Mouse (Mus musculus) macrophage (primary cell): ENCODE results near the gene Ralgds. TPM values are rescaled to one million over a fixed set of nuclear protein-coding genes. Genes with fewer than 3 reads are reported as not detected.
A peak's percentile ranks its signal among the peaks of the same experiment; 100 is the strongest.
"Not testable (repeated sequence)": the region's sequence is repeated elsewhere in the genome, so short reads cannot be mapped to it uniquely, and the experiment has no call there.

Experiments used
- H3K27ac ChIP-seq: fragments of 350-480 bp; formaldehyde crosslinking; 2 replicates; pipeline ENCODE4 v1.9.0; 2021
- H3K36me3 ChIP-seq: fragments of 350-480 bp; formaldehyde crosslinking; 2 replicates; pipeline ENCODE4 v1.9.0; 2021; ENCODE audit errors: inconsistent target
- H3K4me3 ChIP-seq: fragments of 350-480 bp; formaldehyde crosslinking; 2 replicates; pipeline ENCODE4 v1.9.0; 2021; ENCODE audit errors: inconsistent target
- H3K79me2 ChIP-seq: fragments of 350-480 bp; formaldehyde crosslinking; 2 replicates; pipeline ENCODE4 v1.9.0; 2021; ENCODE audit errors: inconsistent target
- WGBS: methylation state at CpG from one replicate; pipeline ENCODE4 v1.1.7; 2026; ENCODE audit warnings: inconsistent platforms; ENCODE audit not compliant: missing documents; 5-methylcytosine and 5-hydroxymethylcytosine counted together
- polyA plus RNA-seq: library from polyadenylated mRNA; stranded (reverse); fragments of 250-400 nt; gene quantifications from 3 replicates; pipeline ENCODE4 v1.2.4, GENCODE M21; 2018; ENCODE audit warnings: inconsistent platforms

Gene Ralgds
- polyA plus RNA-seq, 1 experiment from 2014 or later: 47.0 TPM

DNA sequence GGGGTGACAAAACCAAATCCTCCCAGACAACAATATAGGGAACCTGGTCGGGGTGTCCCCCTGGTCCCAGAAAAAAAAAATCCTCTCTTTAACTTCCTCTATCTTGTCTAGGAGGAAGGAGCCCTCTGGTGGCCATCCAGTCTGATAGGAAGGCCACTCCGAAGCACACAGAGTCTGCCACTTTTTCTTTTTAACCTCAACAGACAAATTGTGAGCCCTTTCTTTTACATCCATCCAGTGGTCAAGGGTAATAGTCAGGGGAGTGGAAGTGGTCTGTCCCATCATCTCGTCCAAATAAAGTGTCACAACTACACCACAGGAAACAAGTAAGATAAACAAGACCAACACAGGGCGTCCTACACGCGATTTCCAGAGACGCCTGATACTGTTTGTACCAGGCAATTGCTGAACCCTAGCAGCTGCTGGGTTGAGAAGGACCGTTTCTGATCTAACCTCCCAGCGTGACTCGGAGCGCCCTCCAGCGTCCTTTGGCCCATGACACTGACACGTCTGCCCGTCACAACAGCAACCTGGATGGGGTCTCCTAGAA lies 17.6 kb upstream of the Ralgds start:
- Histone ChIP-seq H3K27ac (no peak overlapping the region), H3K36me3 (no peaks in the 10 kb centered on the region), H3K79me2 (no peaks in the 10 kb centered on the region), H3K4me3 (no peak overlapping the region)
- 63% methylated on average over 14 of the region's 14 CpGs for WGBS

DNA sequence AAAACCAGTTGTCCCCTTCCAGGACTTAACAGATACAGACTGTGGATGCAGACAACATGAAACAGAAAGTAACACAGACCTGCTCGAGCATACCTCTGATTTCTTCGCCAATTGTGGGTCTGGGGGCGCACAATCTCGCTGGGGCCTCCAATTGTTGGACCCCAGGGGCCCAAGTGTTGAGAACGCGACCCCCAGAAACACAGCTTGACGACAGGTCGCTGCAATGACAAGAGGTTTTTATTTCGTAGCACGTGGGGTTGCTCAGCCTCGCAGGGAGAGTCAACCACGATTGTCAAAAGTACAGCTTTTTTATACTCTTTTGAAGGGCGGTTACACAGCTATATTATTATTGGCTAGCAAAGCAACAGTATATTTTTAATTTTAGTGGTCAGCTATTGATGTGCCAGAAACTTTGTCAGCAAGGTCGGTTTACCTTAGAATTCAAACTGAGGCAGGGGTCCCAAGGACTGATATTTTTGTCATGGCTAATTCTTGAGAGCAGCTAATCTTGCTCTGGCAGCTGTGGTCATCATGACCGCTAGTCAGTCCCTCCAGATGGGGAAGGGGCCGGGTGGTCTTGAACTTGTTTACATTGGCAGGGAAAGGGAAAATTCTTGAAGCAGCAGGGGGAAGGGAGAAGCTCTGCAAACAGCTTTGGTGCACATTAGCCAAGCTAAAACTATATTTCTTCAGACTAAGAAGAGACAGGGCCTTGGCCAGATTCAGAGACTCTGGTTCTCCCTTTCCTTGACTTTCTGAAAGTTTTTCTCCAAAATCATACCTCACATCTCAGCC lies 16.9 kb upstream of the Ralgds start:
- 91% methylated on average over 16 of the region's 16 CpGs for WGBS
- Histone ChIP-seq H3K36me3 (no peaks in the 10 kb centered on the region), H3K79me2 (no peaks in the 10 kb centered on the region)

DNA sequence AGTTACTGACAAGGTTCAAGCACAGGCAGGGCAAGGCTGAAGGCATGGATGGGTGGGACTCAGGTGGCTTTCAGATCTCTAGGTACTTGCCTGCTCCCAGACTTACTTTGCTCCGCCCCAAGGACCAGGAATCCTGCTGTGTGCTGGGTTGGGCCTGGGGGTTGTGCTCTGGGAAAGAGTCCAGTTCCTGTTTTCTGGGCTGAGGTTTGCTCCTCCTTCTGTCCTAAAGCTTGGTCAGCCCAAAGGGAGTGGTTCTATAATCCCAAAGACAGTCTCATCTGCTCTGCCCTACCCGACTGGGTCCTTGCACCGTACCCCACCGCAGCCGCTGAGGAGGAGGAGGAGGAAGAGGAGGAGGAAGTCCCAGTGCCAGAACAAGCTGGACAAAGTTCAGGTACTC lies 16.3 kb upstream of the Ralgds start, which contains the start of gene Gbgt1:
Gene Gbgt1, plus strand, starts transcription at position 221 of the 400 bp plus-strand sequence.
- WGBS: 71% methylated on average over 5 of the region's 5 CpGs
- Histone ChIP-seq H3K79me2 (no peaks in the 10 kb centered on the region), H3K4me3 (no peak within 1 kb of the TSS; the same call in 1 of the 2 replicates), H3K36me3 (no peaks in the 10 kb centered on the region), H3K27ac (no peak within 1 kb of the TSS)

More for the DNA sequence above, 16.9 kb upstream of the Ralgds start:
- Histone ChIP-seq H3K27ac (no peak overlapping the region), H3K4me3 (no peak overlapping the region)

DNA sequence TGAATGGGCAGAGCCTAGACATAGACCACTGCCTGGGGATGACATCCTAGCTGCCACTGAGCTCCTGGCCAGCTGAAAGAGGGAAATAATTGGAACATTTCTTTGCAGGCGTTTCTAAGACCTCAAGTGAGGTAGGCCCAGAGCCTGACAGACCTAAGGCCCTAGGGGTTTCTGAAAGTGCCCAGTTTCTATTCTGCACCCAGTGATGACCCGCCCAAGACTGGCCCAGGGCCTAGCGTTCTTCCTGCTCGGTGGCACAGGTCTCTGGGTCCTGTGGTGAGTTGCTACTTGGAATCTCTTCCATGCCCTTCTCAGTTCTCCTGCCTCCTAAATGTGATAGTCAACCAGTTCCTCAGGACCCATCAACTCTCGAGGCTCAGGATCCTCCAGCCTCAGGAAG lies 15.4 kb upstream of the Ralgds start:
- H3K27ac ChIP-seq: no peak overlapping the region
- WGBS: 97% methylated on average over 5 of the region's 5 CpGs
- H3K4me3 ChIP-seq: no peak overlapping the region
- H3K36me3 ChIP-seq: no peaks in the 10 kb centered on the region
- H3K79me2 ChIP-seq: no peaks in the 10 kb centered on the region

DNA sequence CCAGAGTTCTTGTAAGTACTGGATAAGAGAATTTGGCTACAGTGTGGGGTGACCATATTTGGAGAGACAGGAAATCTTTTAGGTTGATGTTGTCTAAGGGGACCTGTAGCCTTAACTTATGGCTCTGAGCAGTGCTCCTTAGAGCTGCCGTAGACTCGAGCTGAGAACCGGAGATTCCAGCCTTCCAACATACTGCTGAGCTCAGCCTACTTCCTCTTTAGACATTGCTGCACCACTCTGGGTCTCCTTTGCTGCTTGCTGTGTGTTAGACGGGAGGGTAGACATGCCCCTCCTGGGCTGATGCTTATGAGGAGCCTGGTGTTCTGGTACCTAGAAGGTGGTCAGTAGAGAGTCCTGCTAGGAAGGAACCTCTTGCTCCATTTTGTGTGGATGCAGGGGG lies 14.5 kb upstream of the Ralgds start:
- no peaks in the 10 kb centered on the region for H3K36me3 ChIP-seq
- H3K79me2 ChIP-seq: no peaks in the 10 kb centered on the region
- H3K27ac ChIP-seq: no peak overlapping the region
- whole genome bisulfite sequencing: 16% methylated on average over 4 of the region's 4 CpGs
- H3K4me3 ChIP-seq: no peak overlapping the region

DNA sequence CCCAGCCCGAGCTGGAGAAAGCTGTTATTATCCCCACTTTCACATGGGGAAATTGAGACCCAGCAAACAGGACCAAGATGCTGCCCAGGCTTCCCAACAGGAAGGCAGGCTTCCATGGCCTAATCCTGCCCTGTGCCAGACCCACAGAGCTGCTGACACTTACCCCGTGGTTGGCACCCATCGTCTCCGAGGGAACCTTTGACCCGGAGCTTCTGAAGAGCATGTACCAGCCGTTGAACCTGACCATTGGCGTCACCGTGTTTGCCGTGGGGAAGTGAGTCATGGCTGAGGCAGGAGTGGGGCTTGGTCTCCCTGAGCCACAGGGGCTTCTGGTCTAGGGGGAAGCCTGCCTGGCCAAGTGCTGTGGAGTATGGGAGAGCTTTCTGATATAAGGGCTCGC lies 9.9 kb upstream of the Ralgds start:
- Histone ChIP-seq H3K36me3 (no peaks in the 10 kb centered on the region), H3K27ac (no peak overlapping the region), H3K79me2 (no peaks in the 10 kb centered on the region), H3K4me3 (no peak overlapping the region)
- WGBS: 65% methylated on average over 10 of the region's 10 CpGs

DNA sequence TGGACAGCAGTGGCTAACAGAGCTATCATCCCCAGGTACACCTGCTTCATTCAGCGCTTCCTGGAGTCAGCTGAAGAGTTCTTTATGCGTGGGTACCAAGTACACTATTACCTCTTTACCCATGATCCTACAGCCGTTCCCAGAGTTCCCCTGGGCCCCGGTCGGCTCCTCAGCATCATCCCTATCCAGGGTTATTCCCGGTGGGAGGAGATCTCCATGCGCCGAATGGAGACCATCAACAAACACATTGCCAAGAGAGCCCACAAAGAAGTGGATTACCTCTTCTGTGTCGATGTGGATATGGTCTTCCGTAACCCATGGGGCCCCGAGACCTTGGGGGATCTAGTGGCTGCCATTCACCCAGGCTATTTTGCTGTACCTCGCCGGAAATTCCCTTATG lies 8.2 kb upstream of the Ralgds start:
- Histone ChIP-seq H3K27ac (no peak overlapping the region), H3K4me3 (no peak overlapping the region), H3K36me3 (no peaks in the 10 kb centered on the region), H3K79me2 (no peaks in the 10 kb centered on the region)
- 90% methylated on average over 12 of the region's 13 CpGs for WGBS

DNA sequence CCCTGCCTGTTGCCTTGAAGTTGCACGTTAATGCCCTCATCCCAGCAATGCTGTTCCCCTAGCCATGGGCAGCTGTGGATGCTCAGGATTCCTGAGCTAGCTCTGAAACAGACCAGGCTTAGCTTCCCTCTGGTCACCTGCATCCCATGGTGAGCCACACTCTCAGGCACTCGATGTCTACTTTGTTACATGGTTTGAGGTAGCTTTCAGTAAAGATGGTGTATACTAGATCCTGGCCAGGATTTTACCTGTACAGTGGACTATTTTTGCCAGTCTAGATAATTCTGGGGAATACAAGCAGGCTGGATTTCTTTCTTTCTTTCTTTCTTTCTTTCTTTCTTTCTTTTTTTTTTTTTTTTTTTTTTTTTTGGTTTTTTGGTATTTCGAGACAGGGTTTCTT lies 7.1 kb upstream of the Ralgds start, which contains the start of gene Gm10134:
Gene Gm10134, plus strand, starts transcription at position 301 of the 400 bp plus-strand sequence.
- H3K79me2 ChIP-seq: no peaks in the 10 kb centered on the region
- H3K27ac ChIP-seq: no peak within 1 kb of the TSS
- H3K36me3 ChIP-seq: no peaks in the 10 kb centered on the region
- 82% methylated on average over 3 of the region's 3 CpGs for WGBS
- H3K4me3 ChIP-seq: no peak within 1 kb of the TSS

DNA sequence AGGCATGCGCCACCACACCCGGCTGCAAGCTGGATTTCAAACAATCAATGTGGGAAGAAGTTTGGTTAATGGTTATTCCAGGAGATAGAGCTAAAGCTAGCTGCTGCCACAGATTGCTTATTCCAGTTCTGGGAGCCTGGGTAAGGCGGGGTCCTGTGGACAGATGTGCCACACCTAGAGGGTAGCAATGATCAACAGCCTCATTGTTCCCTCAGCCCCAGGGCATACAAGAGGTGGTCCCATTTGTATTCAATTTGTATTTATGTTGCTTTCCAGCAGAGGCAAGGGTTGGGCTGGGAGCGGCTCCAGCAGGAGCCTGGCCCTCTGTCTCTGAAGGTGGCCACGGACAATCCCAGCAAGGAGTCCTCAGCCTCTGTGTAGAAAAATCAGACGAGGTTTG lies 6.6 kb upstream of the Ralgds start:
- 89% methylated on average over 6 of the region's 6 CpGs for WGBS
- Histone ChIP-seq H3K36me3 (no peaks in the 10 kb centered on the region), H3K79me2 (no peaks in the 10 kb centered on the region), H3K4me3 (no peak overlapping the region), H3K27ac (no peak overlapping the region)

DNA sequence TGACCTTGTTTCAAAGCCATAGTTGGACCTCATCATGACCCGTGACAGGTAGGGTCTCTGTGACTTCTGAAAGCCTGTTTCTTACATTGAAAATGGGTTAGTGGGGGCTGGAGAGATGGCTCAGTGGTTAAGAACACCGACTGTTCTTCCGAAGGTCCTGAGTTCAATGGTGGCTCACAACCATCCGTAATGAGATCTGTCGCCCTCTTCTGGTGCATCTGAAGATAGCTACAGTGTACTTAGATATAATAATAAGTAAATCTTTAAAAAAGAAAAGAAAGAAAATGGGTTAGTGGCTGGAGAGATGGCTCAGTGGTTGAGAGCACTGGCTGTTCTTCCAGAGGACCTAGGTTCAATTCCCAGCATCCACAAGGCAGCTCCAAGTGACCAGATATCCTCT lies 1.3 kb upstream of the Ralgds start:
- not testable (repeated sequence) for H3K27ac ChIP-seq, H3K79me2 ChIP-seq, H3K36me3 ChIP-seq, H3K4me3 ChIP-seq
- WGBS: 42% methylated on average over 5 of the region's 5 CpGs

DNA sequence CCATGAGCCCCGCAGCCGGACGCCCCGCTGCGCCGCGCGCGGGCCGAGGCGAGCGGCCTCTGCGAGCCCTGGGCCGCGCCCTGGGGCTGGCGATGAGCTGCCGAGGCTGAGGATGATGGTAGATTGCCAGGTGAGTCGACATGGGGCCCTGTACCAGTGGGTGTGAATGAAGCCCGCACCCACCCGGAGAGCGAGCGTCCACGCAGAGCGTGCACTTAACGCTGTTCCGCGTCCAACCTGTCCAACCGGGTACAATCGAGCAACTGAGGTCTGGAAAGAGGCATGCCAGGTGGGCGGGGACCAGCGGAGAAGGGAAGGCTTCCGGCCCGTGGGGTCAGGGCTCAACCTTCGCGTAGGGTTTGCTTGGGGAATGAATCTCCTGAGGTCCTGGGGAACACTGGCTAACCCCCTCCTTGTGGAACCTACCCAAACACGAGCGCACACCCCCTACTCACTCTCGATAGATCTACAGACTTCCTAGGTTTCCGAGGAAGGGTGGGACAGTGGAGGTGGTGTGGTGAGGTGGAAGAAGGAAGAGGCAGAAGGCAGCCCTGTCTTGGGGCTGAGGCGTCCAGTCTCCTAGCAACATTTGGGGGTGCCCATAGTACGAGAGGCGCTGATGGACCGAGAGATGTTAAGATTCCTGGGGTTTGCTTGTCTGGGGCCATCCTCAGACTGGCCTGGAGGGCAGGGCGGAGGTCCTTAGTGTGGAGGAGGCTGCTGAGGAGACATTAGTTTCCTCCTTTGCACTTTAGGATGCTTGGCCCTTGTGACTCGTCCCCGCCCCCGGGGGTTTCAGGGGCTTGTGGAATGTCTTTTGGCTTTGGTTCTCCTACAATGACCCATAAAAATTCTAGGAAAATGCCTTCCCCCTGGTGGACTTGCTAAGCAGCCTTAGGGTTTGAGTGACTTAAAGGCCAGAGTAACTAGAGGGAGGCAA lies 776 bp downstream of the Ralgds start:
- Histone ChIP-seq H3K27ac (no peak overlapping the region), H3K79me2 (no peaks in the 10 kb centered on the region), H3K36me3 (no peaks in the 10 kb centered on the region), H3K4me3 (peak overlapping the region; percentile 31)
- 4% methylated on average over 46 of the region's 47 CpGs for WGBS

DNA sequence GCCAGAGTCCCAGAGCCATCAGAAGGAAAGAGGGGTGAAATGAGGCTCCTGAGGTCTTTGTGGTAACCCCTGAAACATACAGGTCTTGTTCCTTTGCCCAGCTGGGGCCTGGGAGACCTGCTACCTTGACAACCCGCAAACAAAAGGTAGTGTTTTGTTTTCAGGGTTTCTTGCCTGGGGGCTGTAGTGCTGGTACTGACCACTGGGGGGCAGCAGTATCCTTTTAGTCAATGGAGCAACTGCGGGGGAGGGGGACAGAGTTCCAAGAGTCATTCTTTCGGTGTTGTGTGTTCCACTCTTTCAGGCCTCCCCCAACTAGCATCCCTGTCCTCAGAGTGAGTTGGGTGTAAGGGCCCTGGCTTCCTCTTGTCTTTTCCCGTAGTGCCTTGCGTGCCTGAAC lies 1.6 kb downstream of the Ralgds start:
- WGBS: 24% methylated on average over 5 of the region's 5 CpGs
- H3K79me2 ChIP-seq: no peaks in the 10 kb centered on the region
- no peaks in the 10 kb centered on the region for H3K36me3 ChIP-seq
- H3K27ac ChIP-seq: no peak overlapping the region
- H3K4me3 ChIP-seq: no peak overlapping the region

DNA sequence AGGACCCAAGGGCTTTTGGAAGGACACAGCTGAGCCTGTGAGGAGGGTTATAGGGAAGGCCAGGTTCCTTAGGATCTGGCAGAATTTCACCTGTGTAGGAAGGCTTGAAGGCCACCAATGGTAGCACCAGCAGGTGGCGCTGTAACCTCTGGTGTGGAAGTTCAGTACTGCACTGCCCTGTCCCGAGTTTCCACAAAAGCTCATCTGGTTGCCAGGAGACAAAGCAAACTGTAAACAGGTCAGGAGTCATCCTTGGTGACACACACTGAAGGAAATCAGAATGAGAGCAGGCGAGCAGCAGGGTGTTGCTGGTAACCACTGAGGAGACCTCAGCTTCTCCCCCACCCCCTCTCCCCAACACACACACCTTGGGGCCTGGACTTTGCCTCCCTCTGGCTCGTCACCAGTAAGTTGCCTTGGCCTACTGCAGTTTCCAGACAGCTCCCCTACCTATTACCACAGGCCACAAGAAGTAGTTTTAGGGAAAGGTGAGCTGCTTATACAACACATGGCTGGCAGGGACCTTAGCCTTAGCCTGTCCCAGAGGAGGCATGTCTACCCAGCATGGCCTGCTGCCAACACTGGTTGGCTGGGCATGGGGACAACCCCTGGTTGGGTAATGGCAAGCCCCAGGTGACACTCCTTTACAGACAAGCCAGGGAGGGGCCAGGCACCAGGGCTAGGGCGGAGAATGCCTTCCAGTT lies 4.4 kb downstream of the Ralgds start:
- Histone ChIP-seq H3K27ac (no peak overlapping the region), H3K4me3 (no peak overlapping the region), H3K79me2 (no peaks in the 10 kb centered on the region), H3K36me3 (no peaks in the 10 kb centered on the region)
- 45% methylated on average over 5 of the region's 5 CpGs for WGBS

DNA sequence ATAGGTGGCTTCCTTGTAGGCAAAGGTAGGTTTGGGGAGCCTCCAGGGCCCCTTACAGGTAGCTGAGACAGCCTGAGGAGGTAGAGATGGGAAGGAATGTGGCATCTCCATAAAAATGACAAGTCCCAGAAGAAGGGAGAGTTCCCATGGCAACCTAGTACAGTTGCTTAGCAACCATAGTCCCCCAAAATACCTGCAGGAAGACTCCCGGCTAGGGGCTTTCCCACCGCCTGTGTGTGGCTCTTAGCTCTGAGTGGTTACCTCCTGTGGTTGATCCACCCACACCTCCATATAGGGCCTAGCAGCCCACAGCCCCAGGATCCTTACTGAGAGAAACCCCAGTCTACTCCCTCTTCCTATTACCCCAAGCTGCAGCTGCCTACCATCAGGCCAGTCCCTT lies 5.3 kb downstream of the Ralgds start:
- Histone ChIP-seq H3K36me3 (no peaks in the 10 kb centered on the region), H3K4me3 (no peak overlapping the region), H3K27ac (no peak overlapping the region), H3K79me2 (no peaks in the 10 kb centered on the region)
- WGBS: 100% methylated on average over 2 of the region's 2 CpGs
